Mouse (Mus musculus): Measurements from ENCODE around the gene Alk.

Alk gene

DNA sequence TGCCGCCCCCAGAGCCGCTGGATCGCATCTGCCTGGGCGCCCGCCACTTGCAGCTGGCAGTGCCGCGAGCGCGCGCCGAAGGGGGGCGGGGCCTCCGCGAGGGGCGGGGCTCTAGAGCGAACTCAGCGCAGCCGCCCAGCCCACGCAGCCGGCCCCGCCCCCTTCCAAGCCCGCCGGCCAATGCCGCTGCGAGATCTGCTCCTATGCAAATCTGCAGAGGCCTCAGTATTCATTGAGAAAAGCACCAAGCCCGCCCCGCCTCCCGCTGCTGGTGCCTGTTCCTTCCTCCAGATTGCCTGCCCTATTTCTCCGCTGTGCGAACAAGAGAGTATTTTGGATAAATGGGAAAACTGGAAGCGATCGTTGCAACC lies at the start of gene Alk:
Alk (minus strand) TSS at position 18 of the 371 bp plus-strand sequence.
- in situ Hi-C loops (cut with MboI; ENCODE audit: unreplicated experiment in 2 of 2), result loop anchor here (5.0 to 25.0 kb wide), 7 partner anchors 77 to 1050 kb away; partner anchors contain the start of gene Spdya (in 2 of the 2)

DNA sequence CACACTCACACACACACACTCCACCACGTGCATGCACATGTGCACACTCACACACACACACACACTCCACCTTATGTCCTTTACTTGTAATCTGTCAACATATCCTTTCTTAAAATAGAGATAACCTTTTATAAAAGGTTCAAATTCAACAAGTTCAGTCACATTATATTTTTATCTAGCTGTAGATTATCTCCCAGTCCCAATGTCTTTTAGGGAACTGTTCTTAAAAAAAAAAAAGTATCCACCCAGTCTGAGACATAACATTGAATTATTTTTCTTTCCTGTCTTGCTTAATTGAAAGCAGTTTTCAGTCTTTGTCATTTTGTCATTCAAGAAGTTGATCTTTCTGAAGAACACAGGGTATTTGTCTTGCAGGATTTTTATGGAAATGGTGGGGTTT lies 48.4 kb upstream of the Alk start:
- in situ Hi-C loops (cut with MboI; ENCODE audit: unreplicated experiment in 2 of 2), result no loop called here

DNA sequence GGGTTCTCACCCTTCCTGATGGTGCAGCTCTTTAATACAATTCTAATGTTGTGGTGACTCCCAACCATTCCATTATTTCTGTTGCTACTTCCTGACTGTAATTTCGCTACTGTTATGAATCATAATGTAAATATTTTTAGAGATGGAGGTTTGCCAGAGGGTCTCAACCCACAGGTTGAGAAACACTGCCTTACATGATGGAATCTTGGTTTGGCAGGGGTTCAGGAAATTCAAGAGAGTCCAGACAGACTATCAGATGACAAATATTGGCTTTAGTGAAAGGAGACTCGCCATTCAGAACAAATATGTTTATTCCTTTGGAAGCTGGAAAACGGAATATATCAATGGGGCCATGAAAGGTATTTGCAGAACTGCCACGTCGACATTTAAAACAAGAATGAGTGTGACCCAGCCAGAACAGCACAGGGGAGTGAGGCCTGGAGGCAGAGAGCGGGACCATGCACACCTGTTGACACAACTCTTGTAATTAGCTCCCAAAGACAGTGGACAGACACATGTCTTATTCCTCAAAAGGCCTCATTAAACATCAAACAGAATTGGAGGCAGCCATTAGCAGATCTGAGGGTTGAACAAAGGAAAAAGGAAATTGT lies 44.3 kb upstream of the Alk start:
- in situ Hi-C loops (cut with MboI; ENCODE audit: unreplicated experiment in 2 of 2), result no loop called here

DNA sequence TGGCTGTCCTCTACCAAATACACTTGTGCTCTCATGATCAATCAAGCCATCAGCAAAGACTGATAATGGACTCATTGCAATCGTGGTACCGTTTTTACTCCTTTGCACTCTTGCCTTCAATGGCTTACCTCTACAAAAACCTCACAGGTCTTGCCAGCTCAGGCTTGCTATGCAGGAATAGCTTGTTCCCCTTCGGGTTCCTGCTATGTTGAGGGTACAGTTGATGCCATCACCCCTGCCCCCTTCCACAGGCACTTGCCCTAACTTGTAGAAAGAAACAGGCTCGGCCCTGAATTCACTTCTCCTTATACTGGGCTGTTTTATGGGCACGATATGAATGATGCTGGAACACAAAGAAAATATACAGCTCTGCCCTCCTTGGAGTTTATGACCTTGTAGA lies 41.7 kb upstream of the Alk start:
- in situ Hi-C loops (cut with MboI; ENCODE audit: unreplicated experiment in 2 of 2), result no loop called here

DNA sequence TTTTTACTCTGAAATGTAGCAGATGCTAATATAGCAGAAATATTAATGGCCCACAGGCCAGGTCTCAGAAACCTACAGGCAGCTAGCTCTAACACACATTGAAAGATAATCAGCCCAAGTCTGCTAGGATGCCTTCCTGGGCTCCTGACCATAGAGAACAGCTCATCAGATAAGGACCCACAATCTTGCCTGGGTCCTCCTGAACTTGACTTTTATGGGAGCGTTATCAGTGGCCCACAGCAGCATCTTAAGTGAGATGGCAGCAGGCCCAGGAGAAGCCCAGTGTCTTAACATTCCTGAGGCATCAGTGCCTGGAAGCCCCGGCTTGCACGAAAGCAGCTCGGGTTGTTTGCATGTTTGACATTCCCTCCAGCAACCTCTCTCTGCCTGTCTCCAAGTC lies 35.7 kb upstream of the Alk start:
- in situ Hi-C loops (cut with MboI; ENCODE audit: unreplicated experiment in 2 of 2), result no loop called here

DNA sequence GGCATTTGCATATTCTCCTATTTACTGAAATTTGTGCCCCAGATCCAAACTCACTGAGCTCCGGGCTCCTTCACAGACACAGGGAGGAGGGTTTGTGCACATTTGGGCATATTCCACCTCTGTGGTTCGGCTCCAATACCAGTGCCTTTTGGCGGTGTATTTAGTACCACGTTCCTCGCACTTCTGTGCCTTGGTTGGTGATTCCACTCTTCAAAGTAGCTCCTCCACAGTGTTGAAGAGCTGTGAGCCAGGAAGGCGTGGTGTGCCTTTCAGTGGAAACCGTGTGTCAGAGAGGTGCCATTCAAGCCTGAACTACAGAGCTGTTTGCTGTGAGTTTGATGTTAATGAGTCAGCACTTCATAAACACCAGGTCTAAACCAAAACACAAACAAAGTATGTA lies 35.0 kb upstream of the Alk start:
- in situ Hi-C loops (cut with MboI; ENCODE audit: unreplicated experiment in 2 of 2), result no loop called here

DNA sequence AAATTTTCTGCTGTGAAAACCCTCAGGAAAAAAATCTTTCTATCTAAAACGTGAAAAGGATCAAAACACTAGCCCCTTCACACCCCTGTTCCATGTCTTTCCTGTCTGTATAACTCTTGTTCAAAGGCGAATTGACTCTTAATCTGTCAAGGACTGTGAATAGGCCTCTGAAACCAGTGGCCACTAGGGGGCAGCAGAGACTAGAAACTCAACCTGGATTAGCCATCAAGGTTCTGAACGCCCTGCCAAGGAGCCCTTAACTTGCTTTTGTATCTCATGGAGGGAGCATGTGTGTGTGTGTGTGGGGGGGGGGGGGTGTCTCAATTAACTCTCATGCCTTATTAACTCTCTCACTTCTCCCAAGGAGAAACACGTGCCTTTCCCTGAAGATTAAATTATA lies 1.8 kb upstream of the Alk start:
- in situ Hi-C loops (cut with MboI; ENCODE audit: unreplicated experiment in 2 of 2), result loop anchor here (10.0 to 25.0 kb wide), 5 partner anchors 179 to 1051 kb away; partner anchors contain the start of gene Spdya (in 2 of the 2)

DNA sequence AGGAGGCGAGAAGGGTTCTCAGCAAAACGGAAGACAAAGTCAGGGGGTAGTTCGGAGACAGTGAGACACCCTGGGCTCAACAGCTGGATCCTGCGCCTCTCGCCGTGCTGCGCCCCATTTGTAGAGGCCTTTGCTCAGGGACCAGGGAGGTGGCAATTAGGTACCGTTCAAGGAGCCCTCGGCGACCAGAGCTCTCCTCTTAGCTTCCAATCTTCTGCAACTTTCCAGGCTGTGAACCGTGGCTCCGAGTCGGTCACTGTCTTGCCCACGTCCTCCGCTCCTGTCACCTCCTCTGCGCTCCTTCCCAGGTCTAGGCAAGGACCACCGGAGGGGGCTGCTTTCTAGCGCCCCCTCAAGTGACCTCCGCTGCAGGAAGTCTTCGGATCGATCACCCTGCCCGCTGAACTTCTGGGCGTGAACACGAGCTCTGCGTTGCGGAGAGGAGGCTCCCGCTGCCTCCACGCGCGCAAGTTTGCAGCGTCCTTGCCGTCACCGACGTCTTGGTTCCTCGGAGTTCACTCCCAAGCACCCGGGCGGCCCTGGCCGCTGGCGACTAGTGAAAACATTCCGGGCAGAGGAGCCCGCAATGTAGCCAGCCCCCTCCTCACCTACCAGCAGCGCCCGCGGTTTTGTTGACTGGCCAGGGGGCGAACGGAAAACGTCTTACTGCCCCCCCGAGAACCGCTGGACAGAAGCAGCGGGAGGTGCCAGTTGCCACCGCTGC lies 379 bp downstream of the Alk start:
- in situ Hi-C loops (cut with MboI; ENCODE audit: unreplicated experiment in 2 of 2), result loop anchor here (5.0 to 25.0 kb wide), 7 partner anchors 77 to 1049 kb away; partner anchors contain the start of gene Spdya (in 2 of the 2)

DNA sequence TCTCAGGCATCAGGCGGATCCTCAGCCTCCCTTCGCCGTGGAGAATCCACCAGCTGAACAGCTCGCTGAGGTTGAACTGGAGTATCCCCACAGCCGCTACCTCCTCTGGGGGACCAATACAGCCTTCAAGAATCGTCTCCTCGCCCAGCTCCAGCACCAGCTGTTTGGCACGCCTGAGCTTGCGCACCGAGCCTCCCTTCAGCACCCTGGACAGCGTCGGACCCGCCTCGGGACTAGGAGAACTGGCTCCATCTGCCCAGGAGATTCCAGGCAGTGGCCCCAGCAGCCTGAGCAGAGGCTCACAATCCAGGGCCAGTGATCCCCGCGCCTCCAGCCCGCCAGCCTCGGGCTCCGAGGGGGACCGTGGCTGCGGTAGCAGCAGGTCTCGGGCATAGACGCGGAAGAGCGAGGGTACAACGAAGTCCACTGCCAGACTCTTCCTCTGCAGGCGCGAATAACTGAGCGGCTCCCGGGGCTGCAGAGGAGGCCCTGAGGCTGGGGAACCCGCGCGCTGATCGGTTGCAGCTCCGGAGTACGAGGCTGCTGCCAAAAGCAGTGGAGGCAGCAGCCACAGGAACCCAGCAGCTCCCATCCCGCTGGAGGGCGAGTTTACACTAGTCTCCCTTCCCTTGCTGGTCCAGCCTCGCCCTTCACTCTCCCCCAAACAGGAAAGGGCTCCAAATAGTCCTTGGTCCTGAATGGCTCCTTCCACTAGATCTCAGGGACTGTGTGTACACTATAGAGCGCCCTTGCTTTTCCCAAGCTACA lies 1.1 kb downstream of the Alk start:
- in situ Hi-C loops (cut with MboI; ENCODE audit: unreplicated experiment in 2 of 2), result loop anchor here (5.0 to 25.0 kb wide), 7 partner anchors 76 to 1049 kb away; partner anchors contain the start of gene Spdya (in 2 of the 2)

DNA sequence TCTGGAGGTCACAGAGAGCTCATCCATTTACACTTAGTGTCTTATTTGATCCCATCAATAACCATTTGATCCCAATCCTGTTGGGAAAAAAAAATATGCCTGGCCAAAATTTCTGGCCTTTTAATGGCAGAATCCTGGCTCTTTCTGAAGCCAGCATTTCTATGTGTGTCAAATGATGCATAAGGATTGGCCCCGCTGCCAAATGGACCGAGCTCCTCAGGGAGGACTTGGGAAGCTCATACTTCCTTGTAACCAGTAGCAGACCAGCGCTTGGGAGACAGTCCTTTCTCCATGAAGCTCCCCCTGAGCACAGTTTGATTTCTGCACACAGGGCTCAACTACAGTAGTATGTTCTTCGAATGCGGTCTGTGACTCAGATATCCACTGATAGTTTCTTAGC lies 3.6 kb downstream of the Alk start:
- in situ Hi-C loops (cut with MboI; ENCODE audit: unreplicated experiment in 2 of 2), result loop anchor here (5.0 to 25.0 kb wide), 7 partner anchors 74 to 1046 kb away; partner anchors contain the start of gene Spdya (in 2 of the 2)

DNA sequence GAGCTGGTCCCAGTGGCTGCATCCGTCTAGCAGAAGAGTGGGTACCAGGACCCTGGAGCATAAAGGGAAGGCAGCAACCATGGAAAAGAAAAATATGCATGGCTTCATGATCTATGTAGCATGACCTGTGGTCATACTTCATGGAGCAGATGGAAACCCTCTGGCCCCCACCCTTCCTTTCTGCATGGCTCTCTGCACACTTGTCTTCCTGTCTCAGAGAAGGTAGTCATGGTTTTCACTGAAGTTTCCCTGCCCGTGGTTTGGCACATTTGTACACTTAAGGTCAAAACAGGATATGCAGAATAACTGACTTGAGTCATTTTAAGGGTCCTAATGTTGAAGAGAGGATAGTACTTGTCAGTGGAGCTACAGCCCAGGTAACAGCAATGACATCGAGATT lies 16.8 kb downstream of the Alk start:
- in situ Hi-C loops (cut with MboI; ENCODE audit: unreplicated experiment in 2 of 2), result no loop called here

DNA sequence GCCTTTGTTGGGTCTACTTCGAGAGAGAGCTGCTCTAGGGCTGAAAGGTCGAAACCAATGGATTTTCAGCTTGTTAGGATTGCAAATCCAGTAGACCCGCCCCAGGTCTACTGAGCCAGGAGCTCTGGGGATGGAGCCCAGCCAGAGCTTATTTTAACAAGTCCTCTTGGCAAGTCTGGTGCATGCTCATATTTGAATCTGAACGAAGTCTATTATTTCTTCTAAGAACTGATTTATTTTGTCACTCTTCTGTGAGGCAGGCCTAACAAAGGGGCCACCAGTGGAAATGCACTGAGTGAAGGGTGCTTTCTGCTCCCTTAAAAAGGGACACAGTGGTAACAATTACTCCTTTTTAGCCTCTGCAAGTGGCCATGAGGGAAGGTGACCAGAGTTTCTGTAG lies 24.3 kb downstream of the Alk start:
- in situ Hi-C loops (cut with MboI; ENCODE audit: unreplicated experiment in 2 of 2), result no loop called here

DNA sequence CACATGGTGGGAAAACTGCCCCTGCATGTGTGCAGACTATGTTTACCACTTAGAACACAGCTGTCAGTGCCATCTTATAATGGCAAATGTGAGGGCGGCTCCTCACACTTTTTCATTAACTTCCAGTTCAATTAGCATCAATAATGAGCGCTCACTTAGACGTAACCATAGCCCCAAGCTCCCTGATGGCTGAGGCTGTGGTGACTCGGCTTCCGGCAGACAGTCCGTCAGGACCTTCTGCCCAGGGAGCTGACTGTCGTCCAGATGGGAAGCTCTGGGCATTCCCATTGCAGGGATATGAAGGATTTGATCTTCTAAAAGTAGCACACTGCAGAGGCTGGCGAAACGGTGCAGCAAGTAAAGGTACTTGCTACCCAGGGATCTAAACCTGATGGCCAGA lies 25.1 kb downstream of the Alk start:
- in situ Hi-C loops (cut with MboI; ENCODE audit: unreplicated experiment in 2 of 2), result no loop called here

DNA sequence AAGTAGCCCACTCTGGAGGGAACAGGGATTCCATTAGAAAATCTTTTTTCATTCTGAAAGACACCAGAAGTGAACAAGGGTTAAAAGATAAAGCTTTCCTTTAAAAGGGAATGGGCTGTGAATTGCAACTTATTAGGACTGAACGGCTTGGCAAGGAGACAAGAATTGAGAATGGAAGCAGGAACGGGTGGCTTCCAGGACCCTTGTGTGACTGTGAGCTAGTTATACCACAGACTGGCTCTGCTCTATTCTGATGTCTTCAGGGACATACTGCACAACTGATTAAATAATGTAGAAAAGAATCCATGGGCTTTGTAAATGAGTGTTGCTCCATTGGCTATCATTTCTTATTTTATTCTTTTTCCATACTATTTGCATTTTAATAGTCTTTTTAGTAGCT lies 33.0 kb downstream of the Alk start:
- in situ Hi-C loops (cut with MboI; ENCODE audit: unreplicated experiment in 2 of 2), result no loop called here

DNA sequence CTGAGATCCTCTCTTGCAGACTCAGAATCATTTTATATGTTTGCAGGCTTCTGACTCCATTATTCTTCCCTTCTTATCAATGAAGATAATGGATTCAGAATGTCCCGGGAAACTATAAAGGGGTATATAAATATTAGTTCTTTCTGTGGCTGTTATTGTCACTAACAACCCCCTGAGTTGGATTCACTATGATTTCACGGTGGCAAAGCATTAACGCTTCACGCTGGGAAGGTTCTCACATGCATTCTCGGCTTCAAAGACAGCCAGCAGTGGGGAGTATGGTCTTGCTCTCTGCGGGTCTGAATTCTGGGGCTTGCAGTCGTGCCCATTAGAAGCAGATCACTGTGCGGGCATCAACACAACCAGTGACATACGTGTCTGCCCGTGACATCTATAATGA lies 34.9 kb downstream of the Alk start:
- in situ Hi-C loops (cut with MboI; ENCODE audit: unreplicated experiment in 2 of 2), result no loop called here

DNA sequence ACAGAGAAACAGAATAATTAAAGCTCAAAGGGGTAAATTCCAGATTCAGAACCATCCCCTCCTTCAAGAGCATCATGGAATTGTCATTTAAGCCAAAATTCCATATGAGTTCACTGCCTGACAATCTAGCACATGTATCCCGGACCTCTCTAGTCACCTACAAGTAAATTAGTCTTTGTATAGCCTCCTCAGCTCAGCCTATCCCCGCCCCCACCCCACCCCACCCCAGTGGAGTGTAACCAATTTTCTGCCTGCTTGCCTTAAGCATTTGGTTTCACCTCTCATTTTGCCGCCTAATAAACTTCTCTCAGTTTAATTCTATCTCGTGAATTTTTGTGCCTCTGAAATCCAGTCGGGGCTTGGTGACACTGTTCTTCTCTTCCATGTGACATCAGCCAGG lies 41.0 kb downstream of the Alk start:
- in situ Hi-C loops (cut with MboI; ENCODE audit: unreplicated experiment in 2 of 2), result no loop called here

DNA sequence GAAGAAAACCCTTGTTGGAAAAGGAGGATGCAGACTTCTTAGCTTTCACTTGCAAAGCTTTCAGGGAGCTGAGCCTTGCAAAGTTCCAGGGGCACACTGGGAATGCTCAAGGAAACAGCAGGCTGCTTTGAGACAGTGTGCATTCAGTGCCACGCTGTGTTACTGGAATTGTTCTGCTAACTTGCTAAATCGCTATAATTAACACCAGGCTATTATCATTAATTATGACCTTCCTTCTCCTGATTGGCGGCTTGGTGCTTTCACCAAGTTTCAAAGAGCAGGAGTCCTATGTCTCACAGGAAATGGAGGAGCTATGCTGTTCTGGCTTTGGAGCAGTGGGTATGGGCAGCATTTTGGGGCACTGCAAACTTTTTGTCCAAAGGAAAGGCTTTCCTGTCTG lies 43.0 kb downstream of the Alk start:
- in situ Hi-C loops (cut with MboI; ENCODE audit: unreplicated experiment in 2 of 2), result no loop called here

DNA sequence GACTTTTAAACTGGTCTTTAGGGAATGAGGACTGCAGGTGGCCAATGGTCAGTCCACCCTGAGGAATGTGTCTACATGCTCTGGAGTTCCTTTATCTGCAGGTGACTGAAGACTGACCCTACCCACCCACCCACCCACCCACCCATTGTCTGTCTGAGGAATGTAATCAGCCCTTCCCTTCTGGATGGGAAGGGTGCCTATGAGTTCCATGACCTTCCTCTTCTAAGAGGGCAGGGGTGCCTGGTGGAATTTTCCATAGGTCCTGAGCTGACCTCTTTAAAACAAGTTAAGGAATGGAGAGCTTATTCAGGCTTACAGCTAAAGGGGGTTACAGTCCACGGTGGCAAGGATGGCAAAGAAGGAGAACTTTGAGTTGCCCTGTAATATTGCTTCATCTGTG lies 43.7 kb downstream of the Alk start:
- in situ Hi-C loops (cut with MboI; ENCODE audit: unreplicated experiment in 2 of 2), result no loop called here

DNA sequence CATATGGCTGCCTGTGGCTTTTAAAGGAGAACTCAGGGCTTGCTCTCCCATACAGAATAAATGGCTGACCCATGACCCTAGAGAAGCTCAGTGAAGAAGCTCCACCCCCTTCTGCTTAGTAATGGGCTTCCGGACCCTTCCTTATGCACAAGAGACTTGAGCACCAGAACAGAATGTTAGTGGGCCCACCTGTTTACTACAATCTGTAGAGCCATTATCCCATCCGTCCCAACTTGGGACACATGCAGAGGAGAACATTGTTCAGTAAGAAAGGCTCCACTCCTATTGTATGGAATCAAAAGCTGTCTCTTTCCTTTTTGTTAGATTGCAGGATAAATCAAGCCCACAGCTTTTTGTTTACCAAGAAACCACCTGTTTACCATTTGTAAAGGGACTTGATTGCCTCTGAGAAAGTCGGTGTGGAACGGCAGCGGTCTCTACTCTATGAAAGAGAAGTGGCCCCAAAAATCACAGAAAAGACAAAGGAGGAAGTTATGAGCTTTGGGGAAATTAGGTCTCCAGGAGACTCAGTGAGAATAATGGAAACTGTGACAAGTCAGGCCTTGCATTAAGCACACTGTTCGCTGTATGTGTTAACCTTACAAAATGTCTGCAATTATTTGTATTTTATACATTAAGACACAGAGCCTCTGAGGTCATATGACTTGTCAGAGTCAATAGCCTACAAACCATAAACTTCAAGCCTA lies 47.2 kb downstream of the Alk start:
- in situ Hi-C loops (cut with MboI; ENCODE audit: unreplicated experiment in 2 of 2), result no loop called here

DNA sequence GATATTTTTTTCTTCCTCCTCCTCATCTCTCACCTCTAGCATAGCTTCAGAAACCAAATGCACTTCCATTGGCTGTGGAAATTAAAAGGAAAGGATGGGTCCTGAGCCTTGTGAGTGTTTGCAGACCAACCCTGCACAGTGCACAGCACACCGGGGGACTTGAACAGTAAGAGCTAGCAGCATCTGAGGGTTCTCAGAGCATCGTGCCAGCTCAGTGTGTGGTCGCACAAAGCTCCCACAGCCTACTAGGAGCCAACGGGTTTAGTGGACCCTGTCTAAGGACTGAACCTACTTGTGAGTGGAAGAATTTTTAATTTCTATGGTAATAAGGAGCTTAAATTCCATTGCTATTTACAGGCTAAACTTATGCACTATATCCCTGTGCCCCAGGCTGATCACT lies 58.2 kb downstream of the Alk start:
- in situ Hi-C loops (cut with MboI; ENCODE audit: unreplicated experiment in 2 of 2), result no loop called here

DNA sequence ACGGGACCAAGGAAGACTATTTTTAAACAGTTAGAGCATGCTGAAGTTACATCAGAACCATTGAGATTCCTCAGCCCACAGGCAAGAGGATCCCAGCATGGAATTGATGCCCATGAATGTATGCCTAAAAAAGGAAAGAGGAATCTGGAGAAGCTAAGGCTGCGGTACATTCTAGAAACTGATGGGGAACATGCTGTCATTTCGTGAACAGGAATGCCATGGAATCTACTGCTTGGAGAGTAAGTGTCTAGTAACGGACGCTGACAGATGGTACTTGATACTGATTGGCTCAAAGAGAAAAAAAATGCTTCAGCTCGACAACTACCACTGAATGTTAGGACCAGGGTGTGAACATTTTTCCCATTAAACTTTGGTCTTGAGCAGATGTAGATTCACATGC lies 69.1 kb downstream of the Alk start:
- in situ Hi-C loops (cut with MboI; ENCODE audit: unreplicated experiment in 2 of 2), result no loop called here
